Comparison of ENCODE assay signal across 9 mouse cellular contexts in the genomic region with DNA sequence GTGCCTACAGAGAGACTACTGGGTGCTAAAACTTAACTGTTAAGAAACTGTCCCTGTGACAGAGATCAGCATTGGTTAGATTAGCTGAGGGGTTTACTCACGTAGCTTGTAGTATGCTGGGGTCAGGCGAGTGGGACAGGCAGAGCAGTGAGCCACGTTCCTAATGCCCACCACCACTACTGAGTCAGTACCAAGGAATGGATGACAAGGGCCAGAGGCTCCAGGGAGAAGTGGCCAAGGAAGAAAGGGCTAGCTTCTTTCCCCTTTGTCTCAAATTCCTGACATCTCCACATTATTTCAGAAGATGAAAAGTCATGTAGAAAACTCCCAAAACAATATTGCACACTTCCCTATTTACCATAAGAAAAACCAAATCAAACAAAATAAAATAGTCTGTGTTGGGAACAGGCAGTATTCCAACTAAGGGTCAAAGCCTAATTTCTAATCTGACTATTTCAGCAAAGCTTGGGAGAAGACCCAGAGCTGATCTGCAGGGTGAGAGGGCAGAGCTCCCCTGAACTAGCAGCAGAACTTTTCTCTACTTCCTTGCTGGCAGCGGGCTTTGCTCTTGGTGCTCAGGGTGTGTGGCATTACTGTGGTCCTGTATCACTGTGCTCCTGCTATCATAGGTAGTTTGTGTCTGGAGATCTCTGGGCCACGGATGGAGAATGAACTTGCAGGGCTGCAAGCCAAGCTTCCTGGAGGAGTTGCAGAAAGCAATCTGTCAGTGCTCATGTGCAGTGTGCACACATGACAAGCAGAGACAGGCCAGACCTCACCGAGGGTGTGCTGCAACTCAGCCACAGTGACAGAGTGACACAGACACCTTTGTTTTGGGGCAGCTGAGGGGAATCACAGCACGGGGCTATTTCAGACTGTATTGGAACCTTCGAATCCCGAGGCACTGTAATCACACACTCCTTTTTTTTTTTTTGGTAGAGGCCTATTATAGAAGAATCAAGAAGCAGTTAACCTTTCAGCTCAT. TPM values are rescaled to one million over a fixed set of nuclear protein-coding genes. Genes with fewer than 3 reads are reported as not detected.
DNase-seq lines count a peak whose midpoint lies in the region; ATAC-seq lines count a peak whose summit lies in the region.
"Had no signal": no experiment of that assay in that cellular context is flagged by ENCODE, and none has a peak within 500 bp of the region (broad histone marks: within the 10 kb centered on the region; RNA-seq: fewer than 3 reads in every experiment).

No protein-coding gene starts in this region.

- no peak for DNase-seq in intestine, embryonic 14.5 days (ENCODE audit: low spot score)
- DNase-seq in adrenal gland, postnatal 25 days, result peak; percentile 21
- peak; percentile 57 to 86 for DNase-seq in cerebellum, postnatal 14 days
- DNase-seq in heart, postnatal 14 days, result peak; percentile 44 to 63
- peak; percentile 67 for DNase-seq in retina, postnatal 1 day
- no peak for DNase-seq in right cerebral cortex, adult 18-20 months

- WGBS in intestine, embryonic 14.5 days, result 39% methylated on average over 9 of the region's 9 CpGs
- WGBS in intestine, embryonic 15.5 days, result 42% methylated on average over 9 of the region's 9 CpGs

- peak overlapping the region; percentile 25; the same call in 1 of the 2 replicates for H3K27ac ChIP-seq in intestine, embryonic 14.5 days (ENCODE audit: low read depth)
- no peak overlapping the region for H3K27ac ChIP-seq in intestine, embryonic 15.5 days
- H3K27ac ChIP-seq: macrophage had no signal

- H3K9ac ChIP-seq in intestine, embryonic 14.5 days (ENCODE audit: low read length), result no peak overlapping the region
- H3K9ac ChIP-seq in intestine, embryonic 15.5 days, result no peak overlapping the region

- no peak for ATAC-seq in intestine, embryonic 14.5 days (replicated peaks; ENCODE audit: low FRiP score, low TSS enrichment, low read depth)
- no peak for ATAC-seq in intestine, embryonic 15.5 days
- no peak for ATAC-seq in inflammation-experienced regulatory T-cells, adult 6 months

- no peaks in the 10 kb centered on the region for H3K9me3 ChIP-seq in intestine, embryonic 14.5 days (ENCODE audit: control insufficient read depth, low read length)
- no peaks in the 10 kb centered on the region for H3K9me3 ChIP-seq in intestine, embryonic 15.5 days

- intact Hi-C loops in heart, postnatal 14 days (cut with DNase I), result loop anchor here (5.0 kb wide), 2 partner anchors 51 to 121 kb away; no protein-coding TSS in a partner anchor

- H3K27me3 ChIP-seq in intestine, embryonic 14.5 days (replicated peaks; ENCODE audit: control insufficient read depth, insufficient read depth, low read length), result no peaks in the 10 kb centered on the region
- H3K27me3 ChIP-seq in intestine, embryonic 15.5 days (replicated peaks), result no peaks in the 10 kb centered on the region

- H3K36me3 ChIP-seq in intestine, embryonic 14.5 days (ENCODE audit: control insufficient read depth, insufficient read depth, low read length), result peaks cover 2% of the 10 kb centered on the region; the same call in 1 of the 2 replicates
- no peaks in the 10 kb centered on the region for H3K36me3 ChIP-seq in intestine, embryonic 15.5 days

- peaks cover 20% of the 10 kb centered on the region for H3K4me1 ChIP-seq in intestine, embryonic 14.5 days (replicated peaks; ENCODE audit: control insufficient read depth, insufficient read depth, low read length)
- H3K4me1 ChIP-seq in intestine, embryonic 15.5 days (replicated peaks), result peaks cover 32% of the 10 kb centered on the region

- H3K4me3 ChIP-seq in intestine, embryonic 14.5 days (ENCODE audit: low read depth, low read length), result no peak overlapping the region
- H3K4me3 ChIP-seq in intestine, embryonic 15.5 days (replicated peaks), result no peak overlapping the region

- no peak overlapping the region for H3K4me2 ChIP-seq in intestine, embryonic 14.5 days (ENCODE audit: low read length)
- no peak overlapping the region for H3K4me2 ChIP-seq in intestine, embryonic 15.5 days (replicated peaks)

RNA-seq across cellular contexts. Expression of a gene that starts 53.5 kb away (rescaled TPM):
- 7.0 and 9.0 TPM in 2 replicates for polyA plus RNA-seq in intestine, embryonic 14.5 days (2014; fragmentation: Nextera tagmentation; extraction: Ambion mirVana)
- 7.1 and 8.0 TPM in 2 replicates for polyA plus RNA-seq in intestine, embryonic 15.5 days (2015; fragmentation: Nextera tagmentation; extraction: Ambion mirVana)
- 11.8 and 15.4 TPM in 2 replicates for total RNA-seq in adrenal gland, postnatal 25 days (2021)
- 1 to 10 TPM; 4.7 to 4.9 TPM for total RNA-seq in heart, postnatal 14 days (2021)
- polyA plus RNA-seq in inflammation-experienced regulatory T-cells, adult 6 months (2017; shearing (Covaris generic)), result under 1 TPM; 0.35 to 0.97 (median 0.44) TPM

Comparison
In these comparisons a context has a peak if more than half of its experiments do, and no peak if none do; other contexts are left out.
1. DNase-seq: peak in adrenal gland, postnatal 25 days (single experiment), cerebellum, postnatal 14 days (2 of 2), heart, postnatal 14 days (2 of 2) and retina, postnatal 1 day (single experiment); none in intestine, embryonic 14.5 days (single experiment) and right cerebral cortex, adult 18-20 months (single experiment).